In the genomic region with DNA sequence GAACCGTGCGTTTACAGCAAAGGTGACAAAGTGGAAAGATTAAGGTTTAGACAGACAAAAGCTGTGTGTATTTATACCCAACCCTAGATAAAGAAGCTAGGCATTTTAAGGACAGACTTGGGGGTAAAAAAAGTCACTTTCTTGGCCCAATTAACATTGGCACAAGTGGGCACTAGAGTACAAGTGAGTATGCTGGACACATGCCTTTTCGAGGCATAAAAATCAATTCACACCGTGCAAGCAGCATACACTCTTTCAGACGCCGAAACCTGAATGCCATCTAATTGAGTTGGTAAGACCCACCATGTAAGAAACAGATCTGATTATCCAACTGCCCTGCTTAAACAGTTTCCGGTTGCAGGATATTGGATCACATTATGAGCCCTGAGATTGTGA, we compare ENCODE assay signal across 8 mouse cellular contexts. TPM values are rescaled to one million over a fixed set of nuclear protein-coding genes. Genes with fewer than 3 reads are reported as not detected.
DNase-seq lines count a peak whose midpoint lies in the region; ATAC-seq and TF ChIP-seq lines count a peak whose summit lies in the region.

No protein-coding gene starts in this region.

- H3K4me2 ChIP-seq in liver, embryonic 13.5 days, result peak overlapping the region; percentile 84

- TF ChIP-seq EP300 in heart, adult 2 months (IDR thresholded peaks at IDR 0.05; ENCODE audit: insufficient read depth, low read depth, low read length), result no peak

- no peak for TF ChIP-seq CTCF in heart, adult 2 months (IDR thresholded peaks at IDR 0.05)
- no peak for TF ChIP-seq CTCF in thymus, adult 2 months (IDR thresholded peaks at IDR 0.05; ENCODE audit: borderline replicate concordance, control insufficient read depth, extremely low read depth, insufficient read depth, low read length, poor library complexity)

- DNase-seq in heart, adult 2 months, result no peak
- no peak for DNase-seq in heart, adult 9 months (ENCODE audit: low spot score in 2 of 2)
- DNase-seq in thymus, adult 2 months, result no peak
- no peak for DNase-seq in thymus, postnatal 14 days
- no peak for DNase-seq in liver, embryonic 13.5 days
- no peak for DNase-seq in layer of hippocampus, postnatal 25 days (ENCODE audit: extremely low spot score in 1 of 2, low spot score in 1 of 2)
- DNase-seq in c-Kit-positive CD71-positive TER-119-positive erythroid progenitor cells, embryonic 14.5 days (ENCODE audit: low spot score), result no peak
- DNase-seq in adipocyte (ENCODE audit: low spot score), result no peak

- no peaks in the 10 kb centered on the region for H3K36me3 ChIP-seq in heart, adult 2 months (ENCODE audit: control insufficient read depth, insufficient read depth, low read length)
- H3K36me3 ChIP-seq in thymus, adult 2 months (ENCODE audit: control insufficient read depth, insufficient read depth, low read length), result no peaks in the 10 kb centered on the region
- H3K36me3 ChIP-seq in liver, embryonic 13.5 days, result peaks cover 10% of the 10 kb centered on the region

- H3K27me3 ChIP-seq in heart, adult 2 months (ENCODE audit: control insufficient read depth, insufficient read depth, low read length), result no peaks in the 10 kb centered on the region
- no peaks in the 10 kb centered on the region for H3K27me3 ChIP-seq in thymus, adult 2 months (ENCODE audit: control insufficient read depth, insufficient read depth, low read length)
- no peaks in the 10 kb centered on the region for H3K27me3 ChIP-seq in liver, embryonic 13.5 days

- H3K79me2 ChIP-seq in heart, adult 2 months (replicated peaks; ENCODE audit: control insufficient read depth, insufficient read depth, low read length), result peaks cover 2% of the 10 kb centered on the region; the same call in 1 of the 2 replicates

- no peak; the same call in 1 of the 2 replicates for ATAC-seq in liver, embryonic 13.5 days (ENCODE audit: low read depth)

- intact Hi-C loops in heart, adult 2 months (cut with DNase I), result no loop called here

- no peaks in the 10 kb centered on the region for H3K9me3 ChIP-seq in liver, embryonic 13.5 days (replicated peaks)

- no peak for TF ChIP-seq POLR2A in heart, adult 2 months (IDR thresholded peaks at IDR 0.05; ENCODE audit: insufficient read depth, low read depth, low read length)
- no peak for TF ChIP-seq POLR2A in thymus, adult 2 months (IDR thresholded peaks at IDR 0.05; ENCODE audit: control insufficient read depth, extremely low read depth, insufficient read depth, low read length, poor library complexity)

- peak overlapping the region; percentile 75 for H3K4me3 ChIP-seq in heart, adult 2 months
- H3K4me3 ChIP-seq in thymus, adult 2 months (ENCODE audit: control insufficient read depth, insufficient read depth, low read length), result peak overlapping the region; percentile 99
- peak overlapping the region; percentile 85 for H3K4me3 ChIP-seq in liver, embryonic 13.5 days (replicated peaks)

- H3K27ac ChIP-seq in heart, adult 2 months, result no peak overlapping the region
- no peak overlapping the region for H3K27ac ChIP-seq in thymus, adult 2 months (ENCODE audit: control insufficient read depth, insufficient read depth, low read length)
- no peak overlapping the region for H3K27ac ChIP-seq in liver, embryonic 13.5 days

- no peaks in the 10 kb centered on the region for H3K4me1 ChIP-seq in heart, adult 2 months (ENCODE audit: control insufficient read depth, insufficient read depth, low read length)
- no peaks in the 10 kb centered on the region for H3K4me1 ChIP-seq in thymus, adult 2 months (replicated peaks; ENCODE audit: control insufficient read depth, insufficient read depth, low read length)
- H3K4me1 ChIP-seq in liver, embryonic 13.5 days (replicated peaks), result peaks cover 24% of the 10 kb centered on the region

- WGBS in heart, adult 2 months, result 28% methylated on average over 7 of the region's 7 CpGs
- 38% methylated on average over 7 of the region's 7 CpGs for WGBS in thymus, adult 2 months
- 26% methylated on average over 7 of the region's 7 CpGs for WGBS in liver, embryonic 13.5 days (ENCODE audit: insufficient replicate concordance)

- no peak overlapping the region for H3K9ac ChIP-seq in heart, adult 2 months (ENCODE audit: low read depth, low read length)
- H3K9ac ChIP-seq in liver, embryonic 13.5 days, result no peak overlapping the region

RNA-seq across cellular contexts. Expression of a gene that starts 0.4 kb away (rescaled TPM):
- 10 to 100 TPM; 10.2 to 12.3 TPM for total RNA-seq in heart, adult 2 months (2021)
- polyA plus RNA-seq in heart, adult 2 months (2012; rRNA removed), result 2.6 and 3.3 TPM in 2 replicates
- 4.7 and 5.1 TPM in 2 replicates for polyA plus RNA-seq in thymus, adult 2 months (2012; rRNA removed)
- 35.3 and 37.3 TPM in 2 replicates for polyA plus RNA-seq in liver, embryonic 13.5 days (2015; fragmentation: Nextera tagmentation; extraction: Ambion mirVana)
- 10 to 100 TPM; 19.7 to 23.3 TPM for total RNA-seq in layer of hippocampus, postnatal 25 days (2021)

RNA-seq across cellular contexts. Expression of a gene that starts 56.3 kb away (rescaled TPM):
- total RNA-seq in heart, adult 2 months (2021), result not detected
- polyA plus RNA-seq in heart, adult 2 months (2012; rRNA removed), result not detected in 2 replicates
- polyA plus RNA-seq in thymus, adult 2 months (2012; rRNA removed), result 0.23 and 0.40 TPM in 2 replicates
- 0.10 and 0.21 TPM in 2 replicates for polyA plus RNA-seq in liver, embryonic 13.5 days (2015; fragmentation: Nextera tagmentation; extraction: Ambion mirVana)
- total RNA-seq in layer of hippocampus, postnatal 25 days (2021), result 10 to 100 TPM; 55.4 to 56.9 TPM
